Mouse (Mus musculus): Measurements from ENCODE around the gene Pld3.
A peak's percentile ranks its signal among the peaks of the same experiment; 100 is the strongest.

- TF ChIP-seq GATA1 (IDR thresholded peaks at IDR 0.05; ENCODE audit: low read length), result peak; percentile 34; the same call in 1 of the 2 replicates
- TF ChIP-seq TAL1 (IDR thresholded peaks at IDR 0.05; ENCODE audit: low read length), result no peak
These were observed 10.5 kb downstream of the Pld3 start for GRCm38 (mm10) chr7:27542392-27543033.

All from erythroblast, embryonic 14.5 days (primary cell).